ENCODE assay signal across 8 mouse cellular contexts in the genomic region with DNA sequence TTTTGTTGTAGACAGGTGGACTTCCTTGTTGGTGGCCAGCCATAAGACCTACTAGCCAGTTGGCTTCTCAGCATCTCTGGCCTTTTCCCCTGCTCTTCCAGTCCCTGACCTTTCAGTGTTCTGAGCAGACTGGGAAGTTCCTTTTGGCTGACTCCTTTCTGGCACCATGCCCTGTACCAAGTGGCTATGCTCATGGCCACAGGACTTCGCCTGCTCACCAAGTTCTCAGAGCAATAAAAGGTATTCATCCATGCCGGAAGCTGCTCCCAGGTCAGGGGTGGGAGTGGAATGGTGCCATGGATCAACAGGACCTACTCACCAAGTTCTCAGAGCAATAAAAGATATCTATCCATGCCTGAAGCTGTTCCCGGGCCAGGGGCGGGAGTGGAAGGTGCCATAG. TPM values are rescaled to one million over a fixed set of nuclear protein-coding genes. Genes with fewer than 3 reads are reported as not detected.
DNase-seq lines count a peak whose midpoint lies in the region; ATAC-seq and TF ChIP-seq lines count a peak whose summit lies in the region.

No protein-coding gene starts in this region.

- H3K9me3 ChIP-seq in E14TG2a.4 (ENCODE audit: low read length), result no peaks in the 10 kb centered on the region
- no peaks in the 10 kb centered on the region for H3K9me3 ChIP-seq in forebrain, postnatal 0 days (ENCODE audit: low read length)
- no peaks in the 10 kb centered on the region for H3K9me3 ChIP-seq in hindbrain, embryonic 16.5 days (ENCODE audit: control insufficient read depth, low read length)
- no peaks in the 10 kb centered on the region for H3K9me3 ChIP-seq in liver, embryonic 13.5 days (replicated peaks)

- DNase-seq in adrenal gland, postnatal 25 days, result peak; percentile 74
- no peak for DNase-seq in forebrain, postnatal 0 days
- DNase-seq in liver, embryonic 13.5 days, result no peak
- no peak for DNase-seq in spleen, postnatal 36 days (ENCODE audit: low spot score in 2 of 2)
- no peak for DNase-seq in thymus, postnatal 25 days

- peak overlapping the region; percentile 96 for H3K4me3 ChIP-seq in E14TG2a.4 (replicated peaks; ENCODE audit: low read length)
- H3K4me3 ChIP-seq in forebrain, postnatal 0 days (ENCODE audit: low read depth, low read length), result no peak overlapping the region
- H3K4me3 ChIP-seq in hindbrain, embryonic 16.5 days (ENCODE audit: low read length), result no peak overlapping the region
- peak overlapping the region; percentile 98 for H3K4me3 ChIP-seq in liver, embryonic 13.5 days (replicated peaks)
- peak overlapping the region; percentile 8; the same call in 1 of the 2 replicates for H3K4me3 ChIP-seq in small intestine, adult 2 months (ENCODE audit: low read depth, low read length)

- H3K4me1 ChIP-seq in E14TG2a.4 (replicated peaks; ENCODE audit: low read depth, low read length), result peaks cover 52% of the 10 kb centered on the region
- peaks cover 10% of the 10 kb centered on the region for H3K4me1 ChIP-seq in forebrain, postnatal 0 days (ENCODE audit: insufficient read depth)
- H3K4me1 ChIP-seq in hindbrain, embryonic 16.5 days (ENCODE audit: control insufficient read depth, insufficient read depth, low read depth, low read length), result peaks cover 31% of the 10 kb centered on the region
- peaks cover 46% of the 10 kb centered on the region for H3K4me1 ChIP-seq in liver, embryonic 13.5 days (replicated peaks)
- peaks cover 31% of the 10 kb centered on the region for H3K4me1 ChIP-seq in small intestine, adult 2 months (ENCODE audit: control insufficient read depth, insufficient read depth, insufficient read length, low read length)

- 0 out of 2 replicates have a peak overlapping the region, but pooled peaks have one; percentile 93 for H3K4me2 ChIP-seq in forebrain, postnatal 0 days (ENCODE audit: low read depth)
- peak overlapping the region; percentile 99 for H3K4me2 ChIP-seq in hindbrain, embryonic 16.5 days (ENCODE audit: low read length)
- H3K4me2 ChIP-seq in liver, embryonic 13.5 days, result peak overlapping the region; percentile 97

- peaks cover 66% of the 10 kb centered on the region for H3K36me3 ChIP-seq in E14TG2a.4 (ENCODE audit: insufficient read depth, low read length)
- peaks cover 37% of the 10 kb centered on the region for H3K36me3 ChIP-seq in forebrain, postnatal 0 days (ENCODE audit: insufficient read depth)
- peaks cover 20% of the 10 kb centered on the region for H3K36me3 ChIP-seq in hindbrain, embryonic 16.5 days (ENCODE audit: control insufficient read depth, insufficient read depth, low read length)
- H3K36me3 ChIP-seq in liver, embryonic 13.5 days, result peaks cover 62% of the 10 kb centered on the region
- H3K36me3 ChIP-seq in small intestine, adult 2 months (ENCODE audit: control insufficient read depth, insufficient read depth, low read length), result peaks cover 28% of the 10 kb centered on the region

- WGBS in forebrain, postnatal 0 days, result 76% methylated on average over 4 of the region's 4 CpGs
- 77% methylated on average over 4 of the region's 4 CpGs for WGBS in hindbrain, embryonic 16.5 days
- 84% methylated on average over 4 of the region's 4 CpGs for WGBS in liver, embryonic 13.5 days (ENCODE audit: insufficient replicate concordance)
- 18% methylated on average over 4 of the region's 4 CpGs for WGBS in small intestine, adult 2 months

- H3K9ac ChIP-seq in forebrain, postnatal 0 days, result no peak overlapping the region
- H3K9ac ChIP-seq in hindbrain, embryonic 16.5 days (ENCODE audit: low read depth, low read length), result no peak overlapping the region
- H3K9ac ChIP-seq in liver, embryonic 13.5 days, result peak overlapping the region; percentile 99

- H3K27me3 ChIP-seq in E14TG2a.4 (ENCODE audit: insufficient read depth, low read length), result no peaks in the 10 kb centered on the region
- H3K27me3 ChIP-seq in forebrain, postnatal 0 days (ENCODE audit: insufficient read depth, low read length), result no peaks in the 10 kb centered on the region
- no peaks in the 10 kb centered on the region for H3K27me3 ChIP-seq in hindbrain, embryonic 16.5 days (replicated peaks; ENCODE audit: control insufficient read depth, insufficient read depth, low read length)
- no peaks in the 10 kb centered on the region for H3K27me3 ChIP-seq in liver, embryonic 13.5 days
- no peaks in the 10 kb centered on the region for H3K27me3 ChIP-seq in small intestine, adult 2 months (ENCODE audit: control insufficient read depth, insufficient read depth, low read length)

- no peak overlapping the region for H3K27ac ChIP-seq in forebrain, postnatal 0 days (ENCODE audit: low read depth, low read length)
- no peak overlapping the region for H3K27ac ChIP-seq in hindbrain, embryonic 16.5 days (ENCODE audit: low read depth, low read length)
- H3K27ac ChIP-seq in liver, embryonic 13.5 days, result peak overlapping the region; percentile 92
- peak overlapping the region; percentile 96 for H3K27ac ChIP-seq in small intestine, adult 2 months (ENCODE audit: insufficient read depth, low read depth, low read length)

- TF ChIP-seq POLR2A in small intestine, adult 2 months (IDR thresholded peaks at IDR 0.05; ENCODE audit: low read depth, low read length), result peak; percentile 67; the same call in 1 of the 2 replicates

- no peak for ATAC-seq in forebrain, postnatal 0 days
- no peak for ATAC-seq in hindbrain, embryonic 16.5 days
- no peak for ATAC-seq in liver, embryonic 13.5 days (ENCODE audit: low read depth)

- TF ChIP-seq CTCF in E14TG2a.4 (conservative IDR thresholded peaks at IDR 0.05; ENCODE audit: low read length), result no peak
- TF ChIP-seq CTCF in forebrain, postnatal 0 days (IDR thresholded peaks at IDR 0.05; ENCODE audit: low read depth), result no peak
- no peak for TF ChIP-seq CTCF in small intestine, adult 2 months (IDR thresholded peaks at IDR 0.05; ENCODE audit: extremely low read depth, insufficient read length, insufficient replicate concordance, low read depth, low read length)

RNA-seq across cellular contexts. Expression of a gene that starts 1.2 kb away (rescaled TPM):
- 0.85 and 0.95 TPM in 2 replicates for total RNA-seq in adrenal gland, postnatal 25 days (2021)
- total RNA-seq in forebrain, postnatal 0 days (2014; rRNA removed), result 1.2 and 2.0 TPM in 2 replicates
- 1.6 and 4.3 TPM in 2 replicates for polyA plus RNA-seq in forebrain, postnatal 0 days (2015; fragmentation: Nextera tagmentation; extraction: Ambion mirVana)
- polyA plus RNA-seq in hindbrain, embryonic 16.5 days (2015; fragmentation: Nextera tagmentation; extraction: Ambion mirVana), result 0.65 and 1.2 TPM in 2 replicates
- polyA plus RNA-seq in liver, embryonic 13.5 days (2015; fragmentation: Nextera tagmentation; extraction: Ambion mirVana), result 0.13 TPM in 1 of 2 replicates, not detected in the other
- 0.77 and 2.3 TPM in 2 replicates for polyA plus RNA-seq in small intestine, adult 2 months (2012; rRNA removed)

RNA-seq across cellular contexts. Expression of a gene that starts 2.3 kb away (rescaled TPM):
- total RNA-seq in adrenal gland, postnatal 25 days (2021), result 71.8 and 83.4 TPM in 2 replicates
- total RNA-seq in forebrain, postnatal 0 days (2014; rRNA removed), result 37.8 and 39.5 TPM in 2 replicates
- 68.1 and 72.5 TPM in 2 replicates for polyA plus RNA-seq in forebrain, postnatal 0 days (2015; fragmentation: Nextera tagmentation; extraction: Ambion mirVana)
- 83.9 and 85.4 TPM in 2 replicates for polyA plus RNA-seq in hindbrain, embryonic 16.5 days (2015; fragmentation: Nextera tagmentation; extraction: Ambion mirVana)
- 84.0 and 86.7 TPM in 2 replicates for polyA plus RNA-seq in liver, embryonic 13.5 days (2015; fragmentation: Nextera tagmentation; extraction: Ambion mirVana)
- 130 and 178 TPM in 2 replicates for polyA plus RNA-seq in small intestine, adult 2 months (2012; rRNA removed)

RNA-seq across cellular contexts. Expression of a gene that starts 2.4 kb away (rescaled TPM):
- total RNA-seq in adrenal gland, postnatal 25 days (2021), result 21.7 and 33.7 TPM in 2 replicates
- 34.2 and 37.5 TPM in 2 replicates for total RNA-seq in forebrain, postnatal 0 days (2014; rRNA removed)
- polyA plus RNA-seq in forebrain, postnatal 0 days (2015; fragmentation: Nextera tagmentation; extraction: Ambion mirVana), result 9.2 and 25.6 TPM in 2 replicates
- 42.3 and 43.5 TPM in 2 replicates for polyA plus RNA-seq in hindbrain, embryonic 16.5 days (2015; fragmentation: Nextera tagmentation; extraction: Ambion mirVana)
- polyA plus RNA-seq in liver, embryonic 13.5 days (2015; fragmentation: Nextera tagmentation; extraction: Ambion mirVana), result 11.7 and 13.0 TPM in 2 replicates
- polyA plus RNA-seq in small intestine, adult 2 months (2012; rRNA removed), result 52.9 and 74.5 TPM in 2 replicates

RNA-seq across cellular contexts. Expression of a gene that starts 6.4 kb away (rescaled TPM):
- total RNA-seq in adrenal gland, postnatal 25 days (2021), result 29.7 and 37.3 TPM in 2 replicates
- total RNA-seq in forebrain, postnatal 0 days (2014; rRNA removed), result 36.5 and 45.5 TPM in 2 replicates
- polyA plus RNA-seq in forebrain, postnatal 0 days (2015; fragmentation: Nextera tagmentation; extraction: Ambion mirVana), result 23.9 and 28.2 TPM in 2 replicates
- polyA plus RNA-seq in hindbrain, embryonic 16.5 days (2015; fragmentation: Nextera tagmentation; extraction: Ambion mirVana), result 36.2 and 39.3 TPM in 2 replicates
- polyA plus RNA-seq in liver, embryonic 13.5 days (2015; fragmentation: Nextera tagmentation; extraction: Ambion mirVana), result 11.7 and 13.8 TPM in 2 replicates
- 16.9 and 33.7 TPM in 2 replicates for polyA plus RNA-seq in small intestine, adult 2 months (2012; rRNA removed)

RNA-seq across cellular contexts. Expression of a gene that starts 15.9 kb away (rescaled TPM):
- total RNA-seq in adrenal gland, postnatal 25 days (2021), result 26.2 and 60.8 TPM in 2 replicates
- total RNA-seq in forebrain, postnatal 0 days (2014; rRNA removed), result 90.0 and 113 TPM in 2 replicates
- polyA plus RNA-seq in forebrain, postnatal 0 days (2015; fragmentation: Nextera tagmentation; extraction: Ambion mirVana), result 14.9 and 25.3 TPM in 2 replicates
- 43.6 and 44.6 TPM in 2 replicates for polyA plus RNA-seq in hindbrain, embryonic 16.5 days (2015; fragmentation: Nextera tagmentation; extraction: Ambion mirVana)
- polyA plus RNA-seq in liver, embryonic 13.5 days (2015; fragmentation: Nextera tagmentation; extraction: Ambion mirVana), result 0.15 and 0.20 TPM in 2 replicates
- polyA plus RNA-seq in small intestine, adult 2 months (2012; rRNA removed), result 0.50 and 0.77 TPM in 2 replicates

Comparison
In these comparisons a context has a peak if more than half of its experiments do, and no peak if none do; other contexts are left out.
1. H3K4me3 ChIP-seq: peak in E14TG2a.4 (single experiment), liver, embryonic 13.5 days (single experiment) and small intestine, adult 2 months (single experiment); none in forebrain, postnatal 0 days (single experiment) and hindbrain, embryonic 16.5 days (single experiment).
2. H3K27ac ChIP-seq: peak in liver, embryonic 13.5 days (single experiment) and small intestine, adult 2 months (single experiment); none in forebrain, postnatal 0 days (single experiment) and hindbrain, embryonic 16.5 days (single experiment).
3. Peak in every context shown above with its lines, with median percentiles within 50 percentile points of each other: H3K4me2 ChIP-seq.